Comparison of ENCODE assay signal across 8 mouse cellular contexts in the genomic region with DNA sequence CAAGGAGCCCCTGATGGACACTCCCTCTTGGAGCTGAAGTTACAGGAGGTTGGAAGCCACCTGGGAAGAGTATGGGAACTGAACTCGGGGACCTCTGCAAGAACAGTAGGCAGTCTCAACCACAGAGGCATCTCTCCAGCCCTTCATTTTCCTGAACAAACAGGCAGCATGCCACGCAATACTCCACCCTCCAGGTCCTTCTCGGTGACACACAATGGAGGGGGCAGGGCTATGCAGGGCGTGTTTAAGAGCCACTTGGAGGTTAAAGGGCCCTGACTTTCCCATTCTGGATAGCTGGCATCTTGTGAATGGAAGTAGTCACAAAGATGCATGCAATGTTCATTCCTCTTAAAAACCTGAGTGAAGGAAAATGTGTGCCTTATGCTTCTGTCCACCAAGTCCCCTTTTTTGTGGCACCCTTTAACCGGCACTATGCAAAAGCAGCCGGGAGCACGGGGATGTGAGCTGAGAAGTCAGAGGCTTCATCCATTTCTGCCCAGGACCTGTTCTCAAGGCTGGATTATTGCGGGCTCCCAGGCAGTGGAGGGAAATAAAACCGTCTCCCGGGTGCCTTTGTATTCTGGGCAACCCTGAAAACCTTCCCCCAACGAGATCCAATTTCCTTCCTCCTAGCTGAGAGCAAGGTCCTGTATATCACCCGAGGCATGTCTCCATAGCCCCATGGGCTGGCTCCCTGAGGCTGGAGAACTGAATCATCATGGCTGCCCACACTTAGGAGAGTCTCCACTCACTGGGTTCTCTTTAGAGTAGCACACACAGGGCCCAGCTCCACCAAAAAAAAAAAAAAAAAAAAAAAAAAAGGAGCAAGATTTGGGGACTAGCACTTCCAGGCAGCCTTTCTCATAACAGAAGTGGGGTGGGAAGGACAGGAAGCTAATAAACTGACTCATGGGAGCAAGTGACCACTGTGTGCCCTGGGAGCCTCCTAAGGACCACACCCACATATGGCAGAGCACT. TPM values are rescaled to one million over a fixed set of nuclear protein-coding genes. Genes with fewer than 3 reads are reported as not detected.
DNase-seq lines count a peak whose midpoint lies in the region; ATAC-seq and TF ChIP-seq lines count a peak whose summit lies in the region.

No protein-coding gene starts in this region.

- no peak overlapping the region for H3K4me3 ChIP-seq in kidney, adult 2 months (ENCODE audit: insufficient read depth, low read depth, low read length)
- H3K4me3 ChIP-seq in kidney, embryonic 14.5 days (ENCODE audit: low read length), result no peak overlapping the region

- no peak for TF ChIP-seq CTCF in kidney, adult 2 months (conservative IDR thresholded peaks at IDR 0.05; ENCODE audit: insufficient read depth, insufficient read length, low read depth, low read length)
- TF ChIP-seq CTCF in brain, embryonic 14.5 days (IDR thresholded peaks at IDR 0.05; ENCODE audit: borderline replicate concordance, extremely low read depth, insufficient read depth, insufficient read length), result no peak

- H3K9ac ChIP-seq in kidney, embryonic 14.5 days (ENCODE audit: low read depth, low read length), result no peak overlapping the region

- H3K27me3 ChIP-seq in kidney, adult 2 months (replicated peaks; ENCODE audit: control insufficient read depth, insufficient read depth, low read length), result no peaks in the 10 kb centered on the region
- H3K27me3 ChIP-seq in kidney, embryonic 14.5 days (ENCODE audit: control insufficient read depth, insufficient read depth, low read length), result no peaks in the 10 kb centered on the region

- WGBS in kidney, adult 2 months, result 20% methylated on average over 12 of the region's 12 CpGs
- WGBS in kidney, embryonic 14.5 days, result 20% methylated on average over 12 of the region's 12 CpGs

- no peak for ATAC-seq in kidney, embryonic 14.5 days (ENCODE audit: low FRiP score, low TSS enrichment)

- no peak overlapping the region for H3K4me2 ChIP-seq in kidney, embryonic 14.5 days (replicated peaks; ENCODE audit: low read depth, low read length)

- no peaks in the 10 kb centered on the region for H3K9me3 ChIP-seq in kidney, embryonic 14.5 days (ENCODE audit: control insufficient read depth, low read length)

- no peak for TF ChIP-seq POLR2A in kidney, adult 2 months (IDR thresholded peaks at IDR 0.05; ENCODE audit: low read depth, low read length)
- no peak for TF ChIP-seq POLR2A in brain, embryonic 14.5 days (IDR thresholded peaks at IDR 0.05; ENCODE audit: borderline replicate concordance, extremely low read depth, insufficient read depth, insufficient read length, poor library complexity, severe bottlenecking)

- no peaks in the 10 kb centered on the region for H3K36me3 ChIP-seq in kidney, adult 2 months (ENCODE audit: control insufficient read depth, insufficient read depth, low read length)
- H3K36me3 ChIP-seq in kidney, embryonic 14.5 days (ENCODE audit: control insufficient read depth, insufficient read depth, low read length), result no peaks in the 10 kb centered on the region

- peaks cover 8% of the 10 kb centered on the region; the same call in 1 of the 2 replicates for H3K4me1 ChIP-seq in kidney, adult 2 months (ENCODE audit: control insufficient read depth, insufficient read depth, low read length)
- peaks cover 37% of the 10 kb centered on the region; the same call in 1 of the 2 replicates for H3K4me1 ChIP-seq in kidney, embryonic 14.5 days (ENCODE audit: control insufficient read depth, insufficient read depth, low read length)

- peak; percentile 67 for DNase-seq in kidney, adult 2 months
- no peak for DNase-seq in kidney, adult 8-10 months
- DNase-seq in brain, embryonic 14.5 days (ENCODE audit: low read depth), result peak; percentile 6
- peak; percentile 78 for DNase-seq in lung, postnatal 14 days
- DNase-seq in gastrocnemius, adult 8-10 months (ENCODE audit: low spot score in 2 of 2), result no peak
- no peak for DNase-seq in retina, postnatal 1 day
- no peak for DNase-seq in frontal cortex, postnatal 25 days (ENCODE audit: low spot score in 2 of 2)

- peak overlapping the region; percentile 81 for H3K27ac ChIP-seq in kidney, adult 2 months (ENCODE audit: insufficient read depth, low read depth, low read length)
- H3K27ac ChIP-seq in kidney, embryonic 14.5 days (ENCODE audit: low read depth, low read length), result peak overlapping the region; percentile 33; the same call in 1 of the 2 replicates

RNA-seq across cellular contexts. Expression of a gene that starts 42.8 kb away (rescaled TPM):
- polyA plus RNA-seq in kidney, adult 2 months (2012; rRNA removed), result 60.5 and 60.9 TPM in 2 replicates
- polyA plus RNA-seq in brain, embryonic 14.5 days (2012; rRNA removed), result 59.0 and 98.8 TPM in 2 replicates
- polyA plus RNA-seq in kidney, embryonic 14.5 days (2014; fragmentation: Nextera tagmentation; extraction: Ambion mirVana), result 14.2 and 31.4 TPM in 2 replicates
- total RNA-seq in gastrocnemius, adult 8-10 months (2022), result 1 to 10 TPM; 3.3 to 6.0 (median 5.3) TPM

Comparison
In these comparisons a context has a peak if more than half of its experiments do, and no peak if none do; other contexts are left out.
1. DNase-seq: peak in kidney, adult 2 months (single experiment), brain, embryonic 14.5 days (single experiment) and lung, postnatal 14 days (single experiment); none in kidney, adult 8-10 months (0 of 2), gastrocnemius, adult 8-10 months (0 of 2), retina, postnatal 1 day (single experiment) and frontal cortex, postnatal 25 days (0 of 2).